Mouse (Mus musculus): Measurements from ENCODE around the gene Gm6710. TPM values are rescaled to one million over a fixed set of nuclear protein-coding genes. Genes with fewer than 3 reads are reported as not detected.

Gene Gm6710
- total RNA-seq (2017), result 5.4 and 9.3 TPM in 2 replicates

- ATAC-seq (replicated peaks; ENCODE audit: low read depth, poor library complexity, severe bottlenecking), result peak; percentile 81
These were observed at the start of gene Gm6710 for GRCm38 (mm10) chr2:175869024-175869423. TSS of gene Gm6710 (plus strand) at chr2:175869219.

Other genes starting within 250 kb of the Gm6710 start
- 0.05 TPM in 1 of 2 replicates, not detected in the other for gene Gm11007, start 225.2 kb upstream of the Gm6710 start, total RNA-seq (2017)
- 26.4 TPM in 1 of 2 replicates, not detected in the other for gene Zfp969, start 165.6 kb upstream of the Gm6710 start, total RNA-seq (2017)
- 0.05 TPM in 1 of 2 replicates, not detected in the other for gene Gm2007, start 127.7 kb upstream of the Gm6710 start, total RNA-seq (2017)
- 7.3 and 10.8 TPM in 2 replicates for gene Gm14288, start 68.1 kb upstream of the Gm6710 start, total RNA-seq (2017)
- gene Zfp966, start 61.9 kb downstream of the Gm6710 start, total RNA-seq (2017), result 17.1 and 23.0 TPM in 2 replicates
- gene Gm2026, start 96.1 kb downstream of the Gm6710 start, total RNA-seq (2017), result 0.78 and 14.1 TPM in 2 replicates